Mouse (Mus musculus) central nervous system, embryonic 11.5 days (tissue): ENCODE data around the gene Gm45837. TPM values are rescaled to one million over a fixed set of nuclear protein-coding genes. Genes with fewer than 3 reads are reported as not detected.

Experiments
- polyA plus RNA-seq: library from polyadenylated mRNA; depleted of rRNA; stranded (reverse); fragments of >200 nt; gene quantifications from 2 replicates; pipeline ENCODE4 v1.2.3, GENCODE M21; 2012; rRNA removed

Gm45837 gene
- not detected in 2 replicates for polyA plus RNA-seq

DNA sequence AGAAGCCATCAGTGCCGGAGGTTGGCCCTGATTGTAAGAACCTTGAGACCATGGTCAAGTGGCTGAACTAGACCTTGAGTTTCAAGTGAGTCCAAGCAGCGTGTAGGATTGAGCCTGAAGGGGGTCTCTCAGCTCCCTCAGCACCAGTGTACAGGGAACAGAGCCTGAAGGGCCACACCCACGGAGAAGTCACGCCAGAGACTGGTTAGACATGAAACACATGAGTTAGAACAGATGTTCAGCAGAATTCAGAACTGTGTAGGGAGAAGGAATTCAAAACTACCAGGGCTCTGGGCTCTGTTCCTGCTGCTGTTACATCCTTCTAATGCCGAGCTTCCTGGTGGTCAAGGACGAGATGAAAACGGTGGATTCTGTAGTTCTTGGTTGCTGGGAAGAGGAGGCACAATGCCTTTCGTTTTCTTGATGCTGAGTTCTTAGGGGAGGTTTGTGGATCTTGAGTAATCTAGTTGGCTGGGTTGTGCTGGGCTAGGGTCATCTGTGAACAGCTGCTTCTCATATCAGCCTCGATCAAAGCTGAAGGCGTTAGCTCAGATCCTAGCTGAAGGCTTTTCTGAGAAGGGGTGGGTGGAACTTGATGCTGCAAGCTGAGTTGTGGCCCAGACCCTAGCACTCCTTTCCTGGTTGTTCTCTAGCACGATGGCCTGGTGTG, at the start of gene Gm45837:
Gene Gm45837 (plus strand): TSS at position 620 of the 670 bp plus-strand sequence.

DNA sequence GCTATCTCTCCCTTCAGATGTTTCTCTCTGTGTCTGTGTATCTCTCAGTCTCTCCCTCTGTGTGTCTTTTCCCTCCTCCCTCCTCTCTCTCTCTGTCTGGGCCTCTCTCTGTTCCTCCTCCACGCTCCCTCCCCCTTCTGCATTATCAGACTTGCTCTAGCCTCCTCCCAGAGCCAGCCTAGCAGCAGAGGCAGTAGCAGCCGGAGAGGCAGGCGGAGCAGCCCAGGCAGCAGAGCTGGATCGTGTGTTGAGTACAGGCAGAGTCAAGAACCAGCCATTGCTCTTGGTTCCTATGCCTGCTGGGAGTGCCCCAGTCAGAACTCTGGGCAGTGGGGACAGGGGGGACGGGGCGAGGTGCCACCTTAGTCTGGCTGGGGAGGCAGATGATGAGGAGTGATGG, 10.8 kb downstream of the Gm45837 start, which contains the start of gene Pde2a:
Gene Pde2a (plus strand): TSS at position 163 of the 400 bp plus-strand sequence.

Other genes starting within 250 kb of the Gm45837 start
- gene Atg16l2, start 108.6 kb upstream of the Gm45837 start, polyA plus RNA-seq: 19.5 and 29.0 TPM in 2 replicates
- gene Stard10, start 93.8 kb upstream of the Gm45837 start, polyA plus RNA-seq: 16.0 and 17.8 TPM in 2 replicates
- 22.1 and 23.4 TPM in 2 replicates for gene Arap1, start 62.8 kb upstream of the Gm45837 start, polyA plus RNA-seq
- gene Pde2a, start 10.8 kb downstream of the Gm45837 start, polyA plus RNA-seq: 7.0 and 9.9 TPM in 2 replicates
- gene Art2b, start 174.7 kb downstream of the Gm45837 start, polyA plus RNA-seq: 0.01 TPM in 1 of 2 replicates, not detected in the other